Mouse (Mus musculus): ENCODE measurements at regions not wholly inside any gene's neighbourhood (a gene's known extent, or its start where the extent isn't known, plus 50 kb on each side); places are given as distances from the start of the nearest gene placed in this dataset.

GRCm38 (mm10) chr3:39592349-39593117, 705.8 kb downstream of the Fat4 start:
- no peak for DNase-seq

GRCm38 (mm10) chr3:39609937-39610336, 723.2 kb downstream of the Fat4 start:
- no peak for DNase-seq

GRCm38 (mm10) chr3:39612408-39612807, 725.7 kb downstream of the Fat4 start:
- DNase-seq: no peak

GRCm38 (mm10) chr3:39637924-39638323, 751.2 kb downstream of the Fat4 start:
- DNase-seq: no peak

- DNase-seq: no peak
These were observed 756.5 kb downstream of the Fat4 start for GRCm38 (mm10) chr3:39643194-39643593.

GRCm38 (mm10) chr3:39666817-39667216, 780.1 kb downstream of the Fat4 start:
- no peak for DNase-seq

- DNase-seq: no peak
These were observed 782.4 kb downstream of the Fat4 start for GRCm38 (mm10) chr3:39669145-39669544.

GRCm38 (mm10) chr3:39673997-39674396, 787.3 kb downstream of the Fat4 start:
- DNase-seq: no peak

- DNase-seq: no peak
These were observed 788.2 kb downstream of the Fat4 start for GRCm38 (mm10) chr3:39674927-39675326.

GRCm38 (mm10) chr3:39705610-39706009, 818.9 kb downstream of the Fat4 start:
- DNase-seq: no peak

GRCm38 (mm10) chr3:39712795-39713709, 818.0 kb upstream of the Intu start:
- no peak for DNase-seq

- DNase-seq: no peak
These were observed 817.0 kb upstream of the Intu start for GRCm38 (mm10) chr3:39714056-39714592.

GRCm38 (mm10) chr3:39718946-39719545, 812.0 kb upstream of the Intu start:
- no peak for DNase-seq

GRCm38 (mm10) chr3:39725755-39726154, 805.3 kb upstream of the Intu start:
- no peak for DNase-seq

- no peak for DNase-seq
These were observed 794.4 kb upstream of the Intu start for GRCm38 (mm10) chr3:39736639-39737038.

GRCm38 (mm10) chr3:39745947-39746346, 785.1 kb upstream of the Intu start:
- peak; percentile 34 for DNase-seq

GRCm38 (mm10) chr3:39768981-39769568, 762.0 kb upstream of the Intu start:
- DNase-seq: no peak

GRCm38 (mm10) chr3:39776278-39777039, 754.6 kb upstream of the Intu start:
- DNase-seq: no peak

- DNase-seq: no peak
These were observed 751.3 kb upstream of the Intu start for GRCm38 (mm10) chr3:39779690-39780218.

GRCm38 (mm10) chr3:39780270-39780669, 750.8 kb upstream of the Intu start:
- no peak for DNase-seq

- no peak for DNase-seq
These were observed 746.2 kb upstream of the Intu start for GRCm38 (mm10) chr3:39784901-39785300.

GRCm38 (mm10) chr3:39809586-39809985, 721.5 kb upstream of the Intu start:
- no peak for DNase-seq

Measured in right cerebral cortex, postnatal 14 days (tissue).